Mouse (Mus musculus): Measurements from ENCODE around the gene Cep131. TPM values are rescaled to one million over a fixed set of nuclear protein-coding genes. Genes with fewer than 3 reads are reported as not detected.
A peak's percentile ranks its signal among the peaks of the same experiment; 100 is the strongest.

The Cep131 gene
- polyA plus RNA-seq (2016; fragmentation: Nextera tagmentation; extraction: Ambion mirVana): 52.6 and 54.4 TPM in 2 replicates

GRCm38 (mm10) chr11:120086702-120087152 lies at the start of gene Cep131:
Cep131 (minus strand) TSS chr11:120086827.
- peaks cover 42% of the 10 kb centered on the region for H3K36me3 ChIP-seq
- peak within 1 kb of the TSS; percentile 80 for H3K4me2 ChIP-seq (replicated peaks)
- no peaks in the 10 kb centered on the region for H3K9me3 ChIP-seq
- no peaks in the 10 kb centered on the region for H3K27me3 ChIP-seq
- peak within 1 kb of the TSS; percentile 82 for H3K27ac ChIP-seq (replicated peaks)
- H3K4me3 ChIP-seq: peak within 1 kb of the TSS; percentile 70
- peak within 1 kb of the TSS; percentile 89 for H3K9ac ChIP-seq (replicated peaks)
- ATAC-seq (ENCODE audit: low FRiP score, low read depth): peak; percentile 99
- WGBS: under 1% methylated on average over 28 of the region's 42 CpGs
- H3K4me1 ChIP-seq: peaks cover 17% of the 10 kb centered on the region

GRCm38 (mm10) chr11:120136195-120136594 lies 49.6 kb upstream of the Cep131 start:
- Histone ChIP-seq H3K27me3 (no peaks in the 10 kb centered on the region), H3K9ac (replicated peaks) (no peak overlapping the region), H3K9me3 (no peaks in the 10 kb centered on the region), H3K27ac (replicated peaks) (no peak overlapping the region), H3K4me1 (peaks cover 10% of the 10 kb centered on the region; the same call in 1 of the 2 replicates), H3K36me3 (peaks cover 45% of the 10 kb centered on the region), H3K4me2 (replicated peaks) (no peak overlapping the region), H3K4me3 (no peak overlapping the region)
- WGBS: 89% methylated on average over 8 of the region's 8 CpGs
- no peak for ATAC-seq (ENCODE audit: low FRiP score, low read depth)

GRCm38 (mm10) chr11:120134847-120135530 lies 48.4 kb upstream of the Cep131 start:
- H3K9me3 ChIP-seq: no peaks in the 10 kb centered on the region
- 93% methylated on average over 9 of the region's 9 CpGs for WGBS
- H3K4me3 ChIP-seq: no peak overlapping the region
- no peak for ATAC-seq (ENCODE audit: low FRiP score, low read depth)
- no peaks in the 10 kb centered on the region for H3K27me3 ChIP-seq
- no peak overlapping the region for H3K27ac ChIP-seq (replicated peaks)
- H3K4me2 ChIP-seq (replicated peaks): no peak overlapping the region
- H3K4me1 ChIP-seq: peaks cover 10% of the 10 kb centered on the region; the same call in 1 of the 2 replicates
- H3K9ac ChIP-seq (replicated peaks): no peak overlapping the region
- peaks cover 54% of the 10 kb centered on the region for H3K36me3 ChIP-seq

- H3K27me3 ChIP-seq: no peaks in the 10 kb centered on the region
- ATAC-seq (ENCODE audit: low FRiP score, low read depth): no peak
- H3K9ac ChIP-seq (replicated peaks): no peak overlapping the region
Measured at GRCm38 (mm10) chr11:120134148-120134547, 47.5 kb upstream of the Cep131 start.

GRCm38 (mm10) chr11:120129281-120129680 lies 42.7 kb upstream of the Cep131 start:
- no peak overlapping the region for H3K4me2 ChIP-seq (replicated peaks)
- no peak overlapping the region for H3K4me3 ChIP-seq
- no peak for ATAC-seq (ENCODE audit: low FRiP score, low read depth)
- WGBS: 79% methylated on average over 7 of the region's 7 CpGs
- peaks cover 65% of the 10 kb centered on the region for H3K36me3 ChIP-seq
- H3K9me3 ChIP-seq: no peaks in the 10 kb centered on the region
- H3K27ac ChIP-seq (replicated peaks): no peak overlapping the region
- no peaks in the 10 kb centered on the region for H3K27me3 ChIP-seq
- no peak overlapping the region for H3K9ac ChIP-seq (replicated peaks)
- H3K4me1 ChIP-seq: no peaks in the 10 kb centered on the region

More at GRCm38 (mm10) chr11:120134148-120134547, 47.5 kb upstream of the Cep131 start:
- Histone ChIP-seq H3K36me3 (peaks cover 58% of the 10 kb centered on the region), H3K4me3 (no peak overlapping the region), H3K4me1 (peaks cover 10% of the 10 kb centered on the region; the same call in 1 of the 2 replicates), H3K27ac (replicated peaks) (no peak overlapping the region), H3K9me3 (no peaks in the 10 kb centered on the region), H3K4me2 (replicated peaks) (no peak overlapping the region)
- 95% methylated on average over 5 of the region's 5 CpGs for WGBS

- no peaks in the 10 kb centered on the region for H3K27me3 ChIP-seq
- H3K9me3 ChIP-seq: no peaks in the 10 kb centered on the region
- WGBS: 88% methylated on average over 2 of the region's 2 CpGs
- no peak overlapping the region for H3K27ac ChIP-seq (replicated peaks)
- H3K4me1 ChIP-seq: no peaks in the 10 kb centered on the region
- no peak overlapping the region for H3K4me3 ChIP-seq
- no peak for ATAC-seq (ENCODE audit: low FRiP score, low read depth)
- peaks cover 58% of the 10 kb centered on the region for H3K36me3 ChIP-seq
- H3K4me2 ChIP-seq (replicated peaks): no peak overlapping the region
- no peak overlapping the region for H3K9ac ChIP-seq (replicated peaks)
Measured at GRCm38 (mm10) chr11:120126845-120127244, 40.2 kb upstream of the Cep131 start.

- Histone ChIP-seq H3K9me3 (no peaks in the 10 kb centered on the region), H3K4me3 (no peak overlapping the region), H3K9ac (replicated peaks) (no peak overlapping the region), H3K27ac (replicated peaks) (no peak overlapping the region), H3K4me2 (replicated peaks) (no peak overlapping the region), H3K4me1 (no peaks in the 10 kb centered on the region), H3K36me3 (peaks cover 38% of the 10 kb centered on the region), H3K27me3 (no peaks in the 10 kb centered on the region)
- ATAC-seq (ENCODE audit: low FRiP score, low read depth): no peak
- WGBS: 92% methylated on average over 12 of the region's 12 CpGs
Measured at GRCm38 (mm10) chr11:120122126-120122525, 35.5 kb upstream of the Cep131 start.

GRCm38 (mm10) chr11:120120642-120121420 lies 34.2 kb upstream of the Cep131 start:
- H3K9me3 ChIP-seq: no peaks in the 10 kb centered on the region
- peaks cover 41% of the 10 kb centered on the region for H3K36me3 ChIP-seq
- no peak overlapping the region for H3K4me2 ChIP-seq (replicated peaks)
- 83% methylated on average over 17 of the region's 17 CpGs for WGBS
- H3K4me1 ChIP-seq: no peaks in the 10 kb centered on the region
- ATAC-seq (ENCODE audit: low FRiP score, low read depth): no peak
- no peaks in the 10 kb centered on the region for H3K27me3 ChIP-seq
- no peak overlapping the region; the same call in 1 of the 2 replicates for H3K9ac ChIP-seq (replicated peaks)
- no peak overlapping the region for H3K27ac ChIP-seq (replicated peaks)
- H3K4me3 ChIP-seq: no peak overlapping the region

- ATAC-seq (ENCODE audit: low FRiP score, low read depth): no peak
- H3K9me3 ChIP-seq: no peaks in the 10 kb centered on the region
- H3K4me3 ChIP-seq: no peak overlapping the region
- H3K4me2 ChIP-seq (replicated peaks): no peak overlapping the region
- H3K27me3 ChIP-seq: no peaks in the 10 kb centered on the region
- WGBS: 82% methylated on average over 10 of the region's 10 CpGs
- H3K9ac ChIP-seq (replicated peaks): no peak overlapping the region
- H3K36me3 ChIP-seq: peaks cover 49% of the 10 kb centered on the region
- no peak overlapping the region for H3K27ac ChIP-seq (replicated peaks)
- H3K4me1 ChIP-seq: no peaks in the 10 kb centered on the region
Measured at GRCm38 (mm10) chr11:120119936-120120541, 33.4 kb upstream of the Cep131 start.

- H3K4me3 ChIP-seq: no peak overlapping the region
- H3K36me3 ChIP-seq: peaks cover 55% of the 10 kb centered on the region
- H3K9ac ChIP-seq (replicated peaks): no peak overlapping the region
- H3K27ac ChIP-seq (replicated peaks): no peak overlapping the region
- no peak for ATAC-seq (ENCODE audit: low FRiP score, low read depth)
- no peaks in the 10 kb centered on the region for H3K4me1 ChIP-seq
- no peaks in the 10 kb centered on the region for H3K27me3 ChIP-seq
- no peak overlapping the region for H3K4me2 ChIP-seq (replicated peaks)
- 94% methylated on average over 7 of the region's 7 CpGs for WGBS
- no peaks in the 10 kb centered on the region for H3K9me3 ChIP-seq
Measured at GRCm38 (mm10) chr11:120119108-120119507, 32.5 kb upstream of the Cep131 start.

- ATAC-seq (ENCODE audit: low FRiP score, low read depth): no peak
- H3K4me3 ChIP-seq: no peak overlapping the region
- H3K4me1 ChIP-seq: no peaks in the 10 kb centered on the region
- peaks cover 56% of the 10 kb centered on the region for H3K36me3 ChIP-seq
- no peak overlapping the region for H3K9ac ChIP-seq (replicated peaks)
- WGBS: 84% methylated on average over 2 of the region's 2 CpGs
- H3K27me3 ChIP-seq: no peaks in the 10 kb centered on the region
- H3K9me3 ChIP-seq: no peaks in the 10 kb centered on the region
- no peak overlapping the region for H3K4me2 ChIP-seq (replicated peaks)
- H3K27ac ChIP-seq (replicated peaks): no peak overlapping the region
Measured at GRCm38 (mm10) chr11:120117626-120118025, 31.0 kb upstream of the Cep131 start.

Data from midbrain, embryonic 12.5 days (tissue).